Mouse (Mus musculus): ENCODE measurements around the gene Letm1. TPM values are rescaled to one million over a fixed set of nuclear protein-coding genes. Genes with fewer than 3 reads are reported as not detected.

Gene Letm1
- 66.7 and 73.1 TPM in 2 replicates for polyA plus RNA-seq (2021; fragmentation: Nextera tagmentation)
- long read RNA-seq, experiment 1, full-length matches to known transcripts: 628 of 746 reads
- long read RNA-seq, experiment 1, partial matches to known transcripts: 34 of 746 reads
- long read RNA-seq, experiment 1, other reads (novel, unspliced or antisense): 84 of 746 reads
- long read RNA-seq, experiment 2, full-length matches to known transcripts: 118 of 159 reads
- long read RNA-seq, experiment 2, partial matches to known transcripts: 23 of 159 reads
- long read RNA-seq, experiment 2, other reads (novel, unspliced or antisense): 18 of 159 reads

GRCm38 (mm10) chr5:33782345-33782998 is at the start of gene Letm1:
Gene Letm1 (minus strand): TSS chr5:33782817.

DNA sequence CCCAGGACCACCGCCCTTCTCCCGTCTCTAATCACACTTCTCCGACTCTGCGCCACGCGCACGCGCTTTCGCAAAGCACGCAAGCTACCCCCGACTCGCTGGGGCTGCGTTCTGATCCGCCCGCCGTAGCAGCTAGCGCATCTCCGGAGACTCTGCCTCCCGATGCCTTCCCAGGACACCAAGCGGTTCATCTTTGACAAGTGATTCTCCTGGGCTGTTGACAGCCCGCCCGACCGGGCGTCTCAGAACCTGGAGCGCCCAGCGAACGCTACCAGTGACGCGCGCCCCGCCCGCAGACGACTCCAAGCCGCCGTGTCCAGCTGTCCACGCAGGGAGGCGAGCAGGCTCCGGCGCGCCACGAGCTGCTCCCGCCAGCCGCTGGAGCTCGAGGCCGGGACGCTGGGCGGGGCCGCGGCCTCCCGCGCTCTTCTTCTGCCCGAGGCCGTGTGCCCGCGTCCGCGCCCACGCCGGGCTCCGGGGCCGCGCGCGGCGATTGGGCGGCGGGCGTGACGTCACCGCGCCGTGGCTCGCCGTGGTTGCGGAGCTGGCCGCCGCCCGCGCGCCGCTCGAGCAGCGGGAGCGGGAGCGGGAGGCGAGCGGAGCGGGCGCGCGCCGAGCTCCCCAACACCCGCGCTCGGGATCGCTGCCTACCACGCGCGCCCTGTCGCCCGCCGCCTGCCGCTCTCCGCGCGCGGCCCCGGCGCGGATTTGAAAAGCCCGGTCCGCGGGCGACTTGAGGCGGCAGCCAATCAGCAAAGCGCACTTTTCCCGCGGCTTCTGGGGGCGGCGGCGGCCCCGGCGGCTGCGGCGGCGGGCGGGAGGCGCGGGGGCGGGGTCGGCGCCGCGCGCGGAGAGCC is 37.5 kb upstream of the Letm1 start, which contains the start of gene Nsd2:
Gene Nsd2, plus strand, starts transcription at position 850 of the 857 bp plus-strand sequence.

DNA sequence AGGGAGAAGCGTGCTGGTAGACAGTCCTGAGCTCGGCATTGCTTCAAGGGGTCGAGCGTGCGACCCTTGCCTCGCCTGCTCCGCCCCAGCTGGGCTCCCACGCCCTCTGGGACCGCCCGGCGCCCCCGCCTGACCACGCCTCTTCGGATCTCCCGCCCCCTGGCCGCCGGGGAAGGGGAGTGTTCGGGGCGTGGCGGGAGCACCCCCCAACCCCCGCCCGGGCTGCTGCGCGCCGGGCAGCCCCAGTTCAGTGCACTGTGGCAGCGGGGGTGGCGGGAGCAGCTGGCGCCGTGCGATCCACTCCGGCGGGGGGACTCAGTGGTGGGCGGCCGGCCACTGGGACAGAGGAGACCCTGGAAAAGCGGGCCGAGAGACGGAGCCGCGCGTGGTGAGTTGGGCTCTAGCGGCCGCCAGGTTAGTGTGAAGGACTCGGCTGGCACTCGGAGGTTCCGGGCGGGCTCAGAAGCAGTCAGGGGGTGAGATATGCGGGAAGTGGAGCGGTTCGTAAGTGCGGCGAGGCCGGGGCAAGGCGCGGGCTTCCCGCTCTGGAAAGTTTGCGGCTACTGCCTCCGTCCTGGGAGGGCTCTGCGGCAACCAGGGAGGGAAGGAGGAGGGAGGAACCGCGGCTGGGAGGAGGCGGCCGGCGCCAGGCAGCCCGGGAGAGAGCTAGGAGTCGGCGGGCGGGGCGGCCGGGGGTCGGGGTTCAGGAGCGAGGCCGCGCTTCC is 60.9 kb downstream of the Letm1 start, which contains the start of gene Fgfr3:
Gene Fgfr3, plus strand, starts transcription at position 134 of the 725 bp plus-strand sequence.

Other genes with a start within 250 kb of the Letm1 start
- 30.7 and 33.6 TPM in 2 replicates for gene Fam53a, start 153.2 kb downstream of the Letm1 start, polyA plus RNA-seq (2021; fragmentation: Nextera tagmentation)
- gene Gm9903, start 152.9 kb downstream of the Letm1 start, polyA plus RNA-seq (2021; fragmentation: Nextera tagmentation): 0.61 and 0.63 TPM in 2 replicates
- 27.1 and 34.4 TPM in 2 replicates for gene Slbp, start 130.2 kb downstream of the Letm1 start, polyA plus RNA-seq (2021; fragmentation: Nextera tagmentation)
- 3.2 and 3.3 TPM in 2 replicates for gene Tacc3, start 124.7 kb downstream of the Letm1 start, polyA plus RNA-seq (2021; fragmentation: Nextera tagmentation)
- 31.4 and 35.5 TPM in 2 replicates for gene Tmem129, start 124.4 kb downstream of the Letm1 start, polyA plus RNA-seq (2021; fragmentation: Nextera tagmentation)
- 51.0 and 65.2 TPM in 2 replicates for gene Fgfr3, start 61.1 kb downstream of the Letm1 start, polyA plus RNA-seq (2021; fragmentation: Nextera tagmentation)
- gene Nsd2, start 37.9 kb upstream of the Letm1 start, polyA plus RNA-seq (2021; fragmentation: Nextera tagmentation): 7.8 and 17.3 TPM in 2 replicates
- gene Nelfa, start 153.6 kb upstream of the Letm1 start, polyA plus RNA-seq (2021; fragmentation: Nextera tagmentation): 16.1 and 19.6 TPM in 2 replicates
- 461 and 569 TPM in 2 replicates for gene Gm1673, start 200.6 kb upstream of the Letm1 start, polyA plus RNA-seq (2021; fragmentation: Nextera tagmentation)
- 18.5 and 19.3 TPM in 2 replicates for gene Nat8l, start 213.2 kb upstream of the Letm1 start, polyA plus RNA-seq (2021; fragmentation: Nextera tagmentation)

Data from left cerebral cortex, adult 6 months (tissue).